Mouse (Mus musculus): ENCODE results near the gene Syp. TPM values are rescaled to one million over a fixed set of nuclear protein-coding genes. Genes with fewer than 3 reads are reported as not detected.

Gene Syp
- total RNA-seq, 2 experiments from 2014 or later, result 1.1 TPM

DNA sequence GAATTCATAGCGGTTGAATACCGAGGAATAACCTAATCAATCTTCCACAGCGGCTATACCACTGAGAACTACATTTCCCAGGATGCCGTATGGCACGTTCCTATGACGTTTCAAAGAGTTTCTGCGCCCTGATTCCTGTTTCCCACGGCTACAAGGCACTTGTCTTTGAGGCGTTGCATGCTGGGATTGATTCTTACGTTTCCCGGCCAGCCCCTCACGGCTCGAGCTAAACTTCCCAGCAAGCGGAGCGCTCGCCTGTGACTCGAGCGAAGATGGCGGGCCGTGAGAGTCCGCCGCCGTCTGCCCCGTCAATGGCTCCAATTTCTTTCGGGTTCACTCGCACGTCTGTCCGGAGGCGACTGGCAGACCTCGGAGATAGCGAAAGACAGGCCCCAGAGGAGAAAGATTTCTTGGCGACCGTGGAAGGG is 58.7 kb downstream of the Syp start, which contains the start of gene Gpkow:
Gene Gpkow (plus strand): TSS at position 178 of the 428 bp plus-strand sequence.
- peak; percentile 49 to 76 for DNase-seq
- intact Hi-C loops (cut with DNase I), result loop anchor here (10.0 kb wide), 2 partner anchors 122 to 272 kb away; partner anchors contain the start of genes Foxp3 and Ppp1r3f

Other genes with a start within 250 kb of the Syp start
- under 1 TPM in 1 of 2 experiments, not detected in 1; 0.18 TPM for gene Foxp3, start 64.8 kb upstream of the Syp start, total RNA-seq (2021)
- gene Ppp1r3f, start 64.2 kb upstream of the Syp start, total RNA-seq (2021), result 1 to 10 TPM; 2.0 TPM
- 10 to 100 TPM in 1 of 2 experiments, 1 to 10 TPM in 1; 9.8 to 11.5 TPM for gene Ccdc22, start 33.0 kb upstream of the Syp start, total RNA-seq (2021)
- gene Cacna1f, start 31.4 kb upstream of the Syp start, total RNA-seq (2021), result not detected
- gene Prickle3, start 18.8 kb downstream of the Syp start, total RNA-seq (2021), result 10 to 100 TPM; 23.1 to 24.9 TPM
- gene Plp2, start 32.9 kb downstream of the Syp start, total RNA-seq (2021), result 10 to 100 TPM; 28.0 to 43.2 TPM
- 10 to 100 TPM; 18.8 to 20.6 TPM for gene Magix, start 42.8 kb downstream of the Syp start, total RNA-seq (2021)
- 10 to 100 TPM; 11.2 to 12.9 TPM for gene Gpkow, start 58.7 kb downstream of the Syp start, total RNA-seq (2021)
- 10 to 100 TPM; 27.2 to 32.0 TPM for gene Wdr45, start 75.9 kb downstream of the Syp start, total RNA-seq (2021)
- not detected for gene Gm45208, start 83.8 kb downstream of the Syp start, total RNA-seq (2021)
- gene Praf2, start 90.0 kb downstream of the Syp start, total RNA-seq (2021), result 1 to 10 TPM; 3.8 to 4.9 TPM
- gene Ccdc120, start 112.4 kb downstream of the Syp start, total RNA-seq (2021), result 1 to 10 TPM in 1 of 2 experiments, under 1 TPM in 1; 0.81 to 1.2 TPM
- gene Tfe3, start 124.1 kb downstream of the Syp start, total RNA-seq (2021), result 1 to 10 TPM; 8.0 to 8.1 TPM
- gene Gripap1, start 151.3 kb downstream of the Syp start, total RNA-seq (2021), result 10 to 100 TPM; 17.3 to 19.2 TPM
- under 1 TPM; 0.15 to 0.20 TPM for gene Kcnd1, start 183.8 kb downstream of the Syp start, total RNA-seq (2021)
- 10 to 100 TPM; 14.6 to 16.6 TPM for gene Otud5, start 202.9 kb downstream of the Syp start, total RNA-seq (2021)
- 1 to 10 TPM in 1 of 2 experiments, under 1 TPM in 1; 0.99 to 1.8 TPM for gene Pim2, start 239.8 kb downstream of the Syp start, total RNA-seq (2021)
- gene Slc35a2, start 245.6 kb downstream of the Syp start, total RNA-seq (2021), result 1 to 10 TPM; 8.4 to 8.8 TPM

All from gastrocnemius, postnatal 36 days (tissue).